ENCODE assay signal across 19 mouse cellular contexts in the genomic region with DNA sequence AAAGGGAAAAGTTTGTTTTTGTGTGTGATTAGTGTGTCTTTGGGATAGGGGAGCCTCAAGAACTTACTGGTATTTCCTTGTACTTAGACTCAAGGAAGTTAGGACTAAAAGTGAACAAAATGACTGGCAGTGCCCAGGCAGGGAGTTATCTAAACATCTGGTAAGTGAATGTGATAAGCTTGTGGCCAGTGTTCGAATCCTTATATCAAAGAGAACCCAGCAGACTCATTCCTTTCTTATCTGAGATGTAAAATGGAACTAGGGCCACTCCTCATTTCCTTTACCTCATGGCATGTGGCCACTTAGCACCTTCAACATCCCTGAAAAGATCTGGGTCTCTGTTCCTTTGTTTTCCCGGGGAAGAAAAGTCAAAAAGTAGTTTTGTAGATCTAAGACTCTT. TPM values are rescaled to one million over a fixed set of nuclear protein-coding genes. Genes with fewer than 3 reads are reported as not detected.
A peak's percentile ranks its signal among the peaks of the same experiment; 100 is the strongest.
DNase-seq lines count a peak whose midpoint lies in the region; ATAC-seq and TF ChIP-seq lines count a peak whose summit lies in the region.
"Had no signal": no experiment of that assay in that cellular context is flagged by ENCODE, and none has a peak within 500 bp of the region (broad histone marks: within the 10 kb centered on the region; RNA-seq: fewer than 3 reads in every experiment).

No protein-coding gene starts in this region.

- peaks cover 37 to 61% of the 10 kb centered on the region in 2 experiments for H3K36me3 ChIP-seq in MEL (ENCODE audit: control insufficient read depth in 1 of 2, insufficient read depth in 2 of 2, low read length in 2 of 2)
- H3K36me3 ChIP-seq in liver, embryonic 14.5 days (replicated peaks; ENCODE audit: control insufficient read depth, insufficient read depth, low read depth) = peaks cover 79% of the 10 kb centered on the region

- ATAC-seq in liver, embryonic 14.5 days (ENCODE audit: insufficient read depth) = peak; percentile 21; the same call in 1 of the 2 replicates
- ATAC-seq in megakaryocyte progenitor cell, adult 5-6 weeks (replicated peaks; ENCODE audit: poor library complexity) = 0 out of 2 replicates have a peak, but pooled peaks have one; percentile 27
- ATAC-seq: forebrain, embryonic 13.5 days had no signal

- peaks cover 6% of the 10 kb centered on the region; the same call in 1 of the 2 replicates for H3K79me2 ChIP-seq in MEL (ENCODE audit: control insufficient read depth, insufficient read depth, low read length, poor library complexity)

- peak overlapping the region; percentile 54 for H3K4me2 ChIP-seq in liver, embryonic 14.5 days (ENCODE audit: low read depth)
- H3K4me2 ChIP-seq: embryonic facial prominence, embryonic 12.5 days; forebrain, embryonic 13.5 days; hindbrain, embryonic 14.5 days had no signal

- no peaks in the 10 kb centered on the region for H3K27me3 ChIP-seq in MEL (ENCODE audit: control insufficient read depth in 1 of 2, insufficient read depth in 2 of 2, low read length in 2 of 2)
- no peaks in the 10 kb centered on the region for H3K27me3 ChIP-seq in liver, embryonic 14.5 days (ENCODE audit: control insufficient read depth, insufficient read depth, low read length)
- H3K27me3 ChIP-seq: embryonic facial prominence, embryonic 12.5 days; forebrain, embryonic 13.5 days had no signal

- no peak overlapping the region for H3K9ac ChIP-seq in MEL (ENCODE audit: control insufficient read depth, low read depth, low read length, poor library complexity, severe bottlenecking)
- H3K9ac ChIP-seq in liver, embryonic 14.5 days (replicated peaks) = peak overlapping the region; percentile 52
- H3K9ac ChIP-seq: embryonic facial prominence, embryonic 12.5 days; forebrain, embryonic 13.5 days; hindbrain, embryonic 14.5 days had no signal

- WGBS in liver, embryonic 14.5 days (ENCODE audit: insufficient replicate concordance) = 24% methylated on average over 2 of the region's 2 CpGs

- TF ChIP-seq RAD21 in MEL (IDR thresholded peaks at IDR 0.05; ENCODE audit: low read depth, low read length) = no peak

- TF ChIP-seq POLR2A in MEL (IDR thresholded peaks at IDR 0.05; ENCODE audit: control insufficient read depth in 1 of 2, insufficient read depth in 1 of 2, low read depth in 1 of 2, low read length in 2 of 2, poor library complexity in 1 of 2) = no peak

- H3K9me3 ChIP-seq in MEL (replicated peaks; ENCODE audit: insufficient read depth, low read length) = no peaks in the 10 kb centered on the region
- H3K9me3 ChIP-seq in liver, embryonic 14.5 days (ENCODE audit: control insufficient read depth, low read length) = no peaks in the 10 kb centered on the region
- H3K9me3 ChIP-seq: embryonic facial prominence, embryonic 12.5 days; forebrain, embryonic 13.5 days; heart, embryonic 10.5 days; hindbrain, embryonic 10.5 days had no signal

- TF ChIP-seq EP300 in MEL (IDR thresholded peaks at IDR 0.05; ENCODE audit: low read depth in 1 of 2, low read length in 2 of 2) = peak; percentile 78 to 81
- TF ChIP-seq EP300 in liver, embryonic 14.5 days (IDR thresholded peaks at IDR 0.05; ENCODE audit: low read depth) = peak; percentile 74

- peak overlapping the region; percentile 26 for H3K27ac ChIP-seq in MEL (ENCODE audit: control insufficient read depth, low read depth, low read length)
- H3K27ac ChIP-seq in liver, embryonic 14.5 days = peak overlapping the region; percentile 89
- H3K27ac ChIP-seq: embryonic facial prominence, embryonic 12.5 days; forebrain, embryonic 13.5 days; gastrocnemius, adult 2 months; heart, embryonic 10.5 days; hindbrain, embryonic 10.5 days; hindbrain, embryonic 14.5 days had no signal

- no peak for TF ChIP-seq CTCF in MEL (IDR thresholded peaks at IDR 0.05 in 2 of 3, conservative IDR thresholded peaks at IDR 0.05 in 1 of 3; ENCODE audit: control insufficient read depth in 1 of 3, insufficient read depth in 1 of 3, low read depth in 2 of 3, low read length in 3 of 3, poor library complexity in 1 of 3, severe bottlenecking in 1 of 3)
- TF ChIP-seq CTCF in liver, embryonic 14.5 days (IDR thresholded peaks at IDR 0.05; ENCODE audit: low read depth) = no peak

- DNase-seq in MEL (ENCODE audit: low read depth, low spot score) (peak; percentile 30), liver (peak; percentile 39)
- peak in 2 of 3 experiments; percentile 50 to 65 for DNase-seq in liver, embryonic 14.5 days (ENCODE audit: low read depth in 3 of 3, low spot score in 3 of 3)
- DNase-seq in retina, postnatal 1 day = no peak
- DNase-seq in adrenal gland, adult 8-10 months = no peak
- no peak for DNase-seq in kidney, adult 18-20 months
- DNase-seq: adrenal gland, postnatal 10 days; cerebellum, adult 11 months; cerebellum, adult 9-10 months; cerebellum, postnatal 25 days; gastrocnemius, adult 2 months; gastrocnemius, postnatal 25 days; heart, postnatal 14 days had no signal

- H3K4me1 ChIP-seq in MEL (ENCODE audit: control insufficient read depth in 1 of 2, insufficient read depth in 2 of 2, low read length in 2 of 2) = peaks cover 24 to 34% of the 10 kb centered on the region in 2 experiments
- H3K4me1 ChIP-seq in liver, embryonic 14.5 days (replicated peaks; ENCODE audit: control insufficient read depth in 2 of 2, insufficient read depth in 2 of 2, low read length in 1 of 2) = peaks cover 50 to 55% of the 10 kb centered on the region in 2 experiments
- H3K4me1 ChIP-seq: embryonic facial prominence, embryonic 12.5 days; hindbrain, embryonic 10.5 days had no signal

- H3K4me3 ChIP-seq in MEL (ENCODE audit: control insufficient read depth in 1 of 2, insufficient read depth in 1 of 2, low read depth in 2 of 2, low read length in 2 of 2) = no peak overlapping the region
- H3K4me3 ChIP-seq in liver, embryonic 14.5 days (ENCODE audit: insufficient read depth in 1 of 2, low read depth in 2 of 2, low read length in 2 of 2) = no peak overlapping the region
- H3K4me3 ChIP-seq: embryonic facial prominence, embryonic 12.5 days; forebrain, embryonic 13.5 days; gastrocnemius, adult 2 months; heart, embryonic 10.5 days; hindbrain, embryonic 10.5 days had no signal

TF ChIP-seq in MEL, 35 proteins besides CTCF, POLR2A, EP300 and RAD21 (continues in another document):
- TF ChIP-seq ZMIZ1 (IDR thresholded peaks at IDR 0.05; ENCODE audit: low read depth, low read length) = no peak
- no peak for TF ChIP-seq UBTF (IDR thresholded peaks at IDR 0.05; ENCODE audit: borderline replicate concordance, insufficient read depth, low read depth, low read length)
- TF ChIP-seq RCOR1 (IDR thresholded peaks at IDR 0.05; ENCODE audit: low read depth, low read length) = peak; percentile 59; the same call in 1 of the 2 replicates
- TF ChIP-seq TBP (IDR thresholded peaks at IDR 0.05; ENCODE audit: low read depth, low read length) = no peak
- TF ChIP-seq GATA1 (IDR thresholded peaks at IDR 0.05; ENCODE audit: low read depth, low read length) = peak; percentile 81

RNA-seq across cellular contexts. Expression of a gene that starts 14.2 kb away (rescaled TPM):
- total RNA-seq in MEL (2012; rRNA removed) = 17.0 and 25.0 TPM in 2 replicates
- 10 to 100 TPM in 1 of 2 experiments, not detected in 1; 28.2 TPM for polyA plus RNA-seq in MEL (2012; ENCODE audit: insufficient read depth in 1 of 2, insufficient read length in 2 of 2, low read depth in 1 of 2, low replicate concordance in 2 of 2, missing spikeins in 1 of 2)
- 24.3 and 45.1 TPM in 2 replicates for polyA plus RNA-seq in liver, embryonic 14.5 days (2012; rRNA removed)
- polyA plus RNA-seq in liver, embryonic 14.5 days (2014; fragmentation: Nextera tagmentation; extraction: Ambion mirVana) = 88.3 and 88.4 TPM in 2 replicates
- total RNA-seq in megakaryocyte progenitor cell, adult 5-6 weeks (2015) = 85.9 and 103 TPM in 2 replicates
- total RNA-seq in megakaryocyte progenitor cell, adult 5-6 weeks (2017) = 96.0 and 104 TPM in 2 replicates
- 1 to 10 TPM in 3 of 4 experiments, under 1 TPM in 1; 0.64 to 1.8 (median 1.4) TPM for total RNA-seq in adrenal gland, adult 8-10 months (2022)

RNA-seq across cellular contexts. Expression of a gene that starts 14.4 kb away (rescaled TPM):
- 18.1 and 26.4 TPM in 2 replicates for total RNA-seq in MEL (2012; rRNA removed)
- 10 to 100 TPM in 1 of 2 experiments, not detected in 1; 29.6 TPM for polyA plus RNA-seq in MEL (2012; ENCODE audit: insufficient read depth in 1 of 2, insufficient read length in 2 of 2, low read depth in 1 of 2, low replicate concordance in 2 of 2, missing spikeins in 1 of 2)
- polyA plus RNA-seq in liver, embryonic 14.5 days (2012; rRNA removed) = 22.6 and 23.9 TPM in 2 replicates
- polyA plus RNA-seq in liver, embryonic 14.5 days (2014; fragmentation: Nextera tagmentation; extraction: Ambion mirVana) = 30.1 and 37.8 TPM in 2 replicates
- 19.5 and 21.9 TPM in 2 replicates for total RNA-seq in megakaryocyte progenitor cell, adult 5-6 weeks (2015)
- total RNA-seq in megakaryocyte progenitor cell, adult 5-6 weeks (2017) = 26.9 and 29.6 TPM in 2 replicates
- 1 to 10 TPM in 3 of 4 experiments, under 1 TPM in 1; 0.65 to 1.8 (median 1.2) TPM for total RNA-seq in adrenal gland, adult 8-10 months (2022)
- total RNA-seq: gastrocnemius, adult 2 months had no signal

RNA-seq across cellular contexts. Expression of a gene that starts 56.4 kb away (rescaled TPM):
- total RNA-seq in MEL (2012; rRNA removed) = 32.5 and 35.4 TPM in 2 replicates
- polyA plus RNA-seq in MEL (2012; ENCODE audit: insufficient read depth in 1 of 2, insufficient read length in 2 of 2, low read depth in 1 of 2, low replicate concordance in 2 of 2, missing spikeins in 1 of 2) = 10 to 100 TPM in 1 of 2 experiments, not detected in 1; 74.8 TPM
- polyA plus RNA-seq in liver, embryonic 14.5 days (2012; rRNA removed) = 28.1 and 31.3 TPM in 2 replicates
- 47.5 and 49.3 TPM in 2 replicates for polyA plus RNA-seq in liver, embryonic 14.5 days (2014; fragmentation: Nextera tagmentation; extraction: Ambion mirVana)
- 47.9 and 51.9 TPM in 2 replicates for total RNA-seq in megakaryocyte progenitor cell, adult 5-6 weeks (2015)
- 49.1 and 57.9 TPM in 2 replicates for total RNA-seq in megakaryocyte progenitor cell, adult 5-6 weeks (2017)
- total RNA-seq in adrenal gland, adult 8-10 months (2022) = 100 to 1,000 TPM; 229 to 290 (median 261) TPM

RNA-seq across cellular contexts. Expression of a gene that starts 56.5 kb away (rescaled TPM):
- 0.27 and 0.29 TPM in 2 replicates for total RNA-seq in MEL (2012; rRNA removed)
- under 1 TPM in 1 of 2 experiments, not detected in 1; 0.88 TPM for polyA plus RNA-seq in MEL (2012; ENCODE audit: insufficient read depth in 1 of 2, insufficient read length in 2 of 2, low read depth in 1 of 2, low replicate concordance in 2 of 2, missing spikeins in 1 of 2)
- 0.11 and 0.12 TPM in 2 replicates for polyA plus RNA-seq in liver, embryonic 14.5 days (2012; rRNA removed)
- 0.14 and 0.15 TPM in 2 replicates for polyA plus RNA-seq in liver, embryonic 14.5 days (2014; fragmentation: Nextera tagmentation; extraction: Ambion mirVana)
- not detected in 2 replicates for total RNA-seq in megakaryocyte progenitor cell, adult 5-6 weeks (2015)
- total RNA-seq in megakaryocyte progenitor cell, adult 5-6 weeks (2017) = 0.98 and 2.0 TPM in 2 replicates
- total RNA-seq in adrenal gland, adult 8-10 months (2022) = 1 to 10 TPM in 3 of 4 experiments, under 1 TPM in 1; 0.99 to 2.1 (median 1.1) TPM

RNA-seq across cellular contexts. Expression of a gene that starts 58.7 kb away (rescaled TPM):
- 25.3 and 25.8 TPM in 2 replicates for total RNA-seq in MEL (2012; rRNA removed)
- 10 to 100 TPM in 1 of 2 experiments, not detected in 1; 18.0 TPM for polyA plus RNA-seq in MEL (2012; ENCODE audit: insufficient read depth in 1 of 2, insufficient read length in 2 of 2, low read depth in 1 of 2, low replicate concordance in 2 of 2, missing spikeins in 1 of 2)
- polyA plus RNA-seq in liver, embryonic 14.5 days (2012; rRNA removed) = 7.1 and 11.7 TPM in 2 replicates
- polyA plus RNA-seq in liver, embryonic 14.5 days (2014; fragmentation: Nextera tagmentation; extraction: Ambion mirVana) = 28.5 and 30.2 TPM in 2 replicates
- 37.3 and 38.8 TPM in 2 replicates for total RNA-seq in megakaryocyte progenitor cell, adult 5-6 weeks (2015)
- 18.4 and 20.4 TPM in 2 replicates for total RNA-seq in megakaryocyte progenitor cell, adult 5-6 weeks (2017)
- 10 to 100 TPM; 37.8 to 47.3 (median 43.0) TPM for total RNA-seq in adrenal gland, adult 8-10 months (2022)

Comparison
In these comparisons a context has a peak if more than half of its experiments do, and no peak if none do; other contexts are left out.
1. DNase-seq: peak in MEL (single experiment), liver (single experiment) and liver, embryonic 14.5 days (2 of 3); none in retina, postnatal 1 day (single experiment), adrenal gland, adult 8-10 months (single experiment) and kidney, adult 18-20 months (single experiment).